In genomic region chr12:55492184-55492898, GRCm38 (mm10) we compare ENCODE assay signal across 8 mouse cellular contexts. TPM values are rescaled to one million over a fixed set of nuclear protein-coding genes. Genes with fewer than 3 reads are reported as not detected.
DNase-seq lines count a peak whose midpoint lies in the region; ATAC-seq and TF ChIP-seq lines count a peak whose summit lies in the region.

Gene Nfkbia (minus strand): TSS chr12:55492647.

- peak; percentile 77 for TF ChIP-seq POLR2A in testis, adult 2 months (IDR thresholded peaks at IDR 0.05; ENCODE audit: control insufficient read depth, low read depth, low read length)

- H3K9me3 ChIP-seq in G1E (replicated peaks): no peaks in the 10 kb centered on the region
- H3K9me3 ChIP-seq in forebrain, embryonic 16.5 days (ENCODE audit: control insufficient read depth, low read length): no peaks in the 10 kb centered on the region
- no peaks in the 10 kb centered on the region for H3K9me3 ChIP-seq in neural tube, embryonic 14.5 days (ENCODE audit: control insufficient read depth, low read length)

- intact Hi-C loops in heart, postnatal 25 days (cut with DNase I): loop anchor here (1.0 kb wide), 1 partner anchor 45 kb away; no protein-coding TSS in a partner anchor

- peak within 1 kb of the TSS; percentile 82 for H3K4me3 ChIP-seq in G1E (ENCODE audit: low read depth, low read length)
- peak within 1 kb of the TSS; percentile 90 for H3K4me3 ChIP-seq in forebrain, embryonic 16.5 days (replicated peaks; ENCODE audit: low read length)
- peak within 1 kb of the TSS; percentile 86 for H3K4me3 ChIP-seq in neural tube, embryonic 14.5 days (ENCODE audit: low read depth, low read length)
- peak within 1 kb of the TSS; percentile 96 for H3K4me3 ChIP-seq in testis, adult 2 months (ENCODE audit: control insufficient read depth, low read depth, low read length)

- H3K4me1 ChIP-seq in G1E (ENCODE audit: insufficient read depth, low read depth, low read length): peaks cover 50% of the 10 kb centered on the region
- H3K4me1 ChIP-seq in forebrain, embryonic 16.5 days (replicated peaks; ENCODE audit: control insufficient read depth, insufficient read depth, low read length): peaks cover 20% of the 10 kb centered on the region
- peaks cover 15% of the 10 kb centered on the region for H3K4me1 ChIP-seq in neural tube, embryonic 14.5 days (ENCODE audit: control insufficient read depth, insufficient read depth, low read length)
- H3K4me1 ChIP-seq in testis, adult 2 months (ENCODE audit: control insufficient read depth, insufficient read depth, low read length): peaks cover 9% of the 10 kb centered on the region

- no peak for TF ChIP-seq CTCF in G1E (IDR thresholded peaks at IDR 0.05; ENCODE audit: low read depth, low read length)
- TF ChIP-seq CTCF in testis, adult 2 months (IDR thresholded peaks at IDR 0.05; ENCODE audit: control insufficient read depth, insufficient read depth, insufficient replicate concordance, low read depth, low read length): no peak

- no peaks in the 10 kb centered on the region for H3K27me3 ChIP-seq in G1E (ENCODE audit: insufficient read depth, low read length)
- no peaks in the 10 kb centered on the region for H3K27me3 ChIP-seq in forebrain, embryonic 16.5 days (replicated peaks; ENCODE audit: control insufficient read depth, insufficient read depth, low read length)
- no peaks in the 10 kb centered on the region for H3K27me3 ChIP-seq in neural tube, embryonic 14.5 days (ENCODE audit: control insufficient read depth, insufficient read depth, low read length)
- no peaks in the 10 kb centered on the region; the same call in 1 of the 2 replicates for H3K27me3 ChIP-seq in testis, adult 2 months (ENCODE audit: control insufficient read depth, insufficient read depth, low read length)

- DNase-seq in G1E (ENCODE audit: low spot score): peak; percentile 96
- peak; percentile 84 to 90 for DNase-seq in cerebellum, adult 18-20 months
- peak; percentile 95 for DNase-seq in heart, postnatal 25 days (ENCODE audit: low spot score)
- peak; percentile 87 to 94 for DNase-seq in layer of hippocampus, adult 18-20 months (ENCODE audit: low spot score in 2 of 2)
- peak; percentile 95 to 96 for DNase-seq in lung, adult 18-20 months

- peak within 1 kb of the TSS; percentile 97 for H3K9ac ChIP-seq in forebrain, embryonic 16.5 days (replicated peaks; ENCODE audit: low read depth, low read length)
- peak within 1 kb of the TSS; percentile 96 for H3K9ac ChIP-seq in neural tube, embryonic 14.5 days (replicated peaks; ENCODE audit: low read depth, low read length)

- peak; percentile 65 for ATAC-seq in G1E (ENCODE audit: extremely low read depth, insufficient number of reproducible peaks, low FRiP score, poor library complexity, severe bottlenecking)
- ATAC-seq in forebrain, embryonic 16.5 days: peak; percentile 92
- peak; percentile 92 for ATAC-seq in neural tube, embryonic 14.5 days (ENCODE audit: low read depth)

- peak within 1 kb of the TSS; percentile 98 for H3K27ac ChIP-seq in forebrain, embryonic 16.5 days (ENCODE audit: low read length)
- peak within 1 kb of the TSS; percentile 98 for H3K27ac ChIP-seq in neural tube, embryonic 14.5 days (ENCODE audit: low read depth, low read length)
- H3K27ac ChIP-seq in testis, adult 2 months (ENCODE audit: control insufficient read depth, insufficient read depth, low read depth, low read length): peak within 1 kb of the TSS; percentile 98

- peak within 1 kb of the TSS; percentile 78 for H3K4me2 ChIP-seq in forebrain, embryonic 16.5 days (ENCODE audit: low read length)
- peak within 1 kb of the TSS; percentile 56 for H3K4me2 ChIP-seq in neural tube, embryonic 14.5 days (ENCODE audit: low read depth, low read length)

- peaks cover 42% of the 10 kb centered on the region for H3K36me3 ChIP-seq in G1E (replicated peaks)
- peaks cover 14% of the 10 kb centered on the region for H3K36me3 ChIP-seq in forebrain, embryonic 16.5 days (ENCODE audit: control insufficient read depth, insufficient read depth)
- H3K36me3 ChIP-seq in neural tube, embryonic 14.5 days (ENCODE audit: control insufficient read depth, insufficient read depth, low read length): peaks cover 9% of the 10 kb centered on the region; the same call in 1 of the 2 replicates
- no peaks in the 10 kb centered on the region for H3K36me3 ChIP-seq in testis, adult 2 months (ENCODE audit: control insufficient read depth, insufficient read depth, low read length)

- under 1% methylated on average over 55 of the region's 58 CpGs for WGBS in forebrain, embryonic 16.5 days
- WGBS in neural tube, embryonic 14.5 days: under 1% methylated on average over 41 of the region's 58 CpGs

RNA-seq across cellular contexts. Expression of gene Nfkbia, which starts in this region (rescaled TPM):
- 28.8 and 34.1 TPM in 2 replicates for total RNA-seq in G1E (2014; fragmentation: Nextera tagmentation)
- total RNA-seq in G1E (2017): 14.1 and 15.1 TPM in 2 replicates
- 8.9 and 11.0 TPM in 2 replicates for polyA plus RNA-seq in G1E (2012)
- polyA plus RNA-seq in forebrain, embryonic 16.5 days (2015; fragmentation: Nextera tagmentation; extraction: Ambion mirVana): 53.4 and 58.5 TPM in 2 replicates
- 10 to 100 TPM; 40.8 to 42.7 TPM for total RNA-seq in heart, postnatal 25 days (2021)
- 10 to 100 TPM; 33.8 to 54.4 TPM for total RNA-seq in layer of hippocampus, adult 18-20 months (2021)
- polyA plus RNA-seq in neural tube, embryonic 14.5 days (2014; fragmentation: Nextera tagmentation; extraction: Ambion mirVana): 61.9 and 62.7 TPM in 2 replicates
- polyA plus RNA-seq in testis, adult 2 months (2012; rRNA removed): 24.4 and 31.2 TPM in 2 replicates

Comparison
In these comparisons a context has a peak if more than half of its experiments do, and no peak if none do; other contexts are left out.
1. Peak in every context shown above with its lines: DNase-seq, ATAC-seq, H3K4me3 ChIP-seq and H3K27ac ChIP-seq.